Mouse (Mus musculus) stomach, embryonic 14.5 days (tissue): ENCODE data around the gene Itfg2. TPM values are rescaled to one million over a fixed set of nuclear protein-coding genes. Genes with fewer than 3 reads are reported as not detected.

ENCODE experiments used
- ATAC-seq: fragments of 200-750 bp; cut with Nextera tagmentation; 2 replicates; pipeline ENCODE4 v1.8.0; 2017; ENCODE audit warnings: low read depth, moderate TSS enrichment; ENCODE audit not compliant: insufficient number of reproducible peaks, insufficient read depth, low FRiP score
- H3K27ac ChIP-seq: fragments of 300-500 bp; sonication (generic); 2 replicates; pipeline ENCODE4 v1.5.1; 2014; ENCODE audit warnings: mild to moderate bottlenecking, low read length, moderate library complexity, mixed read lengths
- H3K27me3 ChIP-seq: fragments of 300-500 bp; sonication (generic); 2 replicates; pipeline ENCODE4 v1.6.1; 2014; ENCODE audit warnings: low read length, control low read depth, mixed read lengths; ENCODE audit not compliant: control insufficient read depth, insufficient read depth
- H3K36me3 ChIP-seq: fragments of 300-500 bp; sonication (generic); 2 replicates; pipeline ENCODE4 v1.6.1; 2014; ENCODE audit warnings: mild to moderate bottlenecking, control low read depth, low read length, moderate library complexity, mixed read lengths; ENCODE audit not compliant: control insufficient read depth, insufficient read depth
- H3K4me1 ChIP-seq: fragments of 300-500 bp; sonication (generic); 2 replicates; pipeline ENCODE4 v1.6.1; 2014; ENCODE audit warnings: low read length, control low read depth, mixed read lengths; ENCODE audit not compliant: control insufficient read depth, insufficient read depth
- H3K4me2 ChIP-seq: fragments of 300-500 bp; sonication (generic); replicated peaks from 2 replicates; pipeline ENCODE4 v1.6.1; 2014; ENCODE audit warnings: low read depth, low read length, control low read depth
- H3K4me3 ChIP-seq: fragments of 300-500 bp; sonication (generic); 2 replicates; pipeline ENCODE4 v1.5.1; 2014; ENCODE audit warnings: low read depth, low read length, control low read depth
- H3K9ac ChIP-seq: fragments of 300-500 bp; sonication (generic); replicated peaks from 2 replicates; pipeline ENCODE4 v1.6.1; 2014; ENCODE audit warnings: low read depth, mild to moderate bottlenecking, control low read depth, low read length, moderate library complexity, mixed read lengths
- H3K9me3 ChIP-seq: fragments of 300-500 bp; sonication (generic); 2 replicates; pipeline ENCODE4 v1.6.1; 2016; ENCODE audit warnings: low read depth, low read length, control low read depth; ENCODE audit not compliant: control insufficient read depth
- WGBS: fragments of 180-500 bp; shearing (Covaris S2); extraction: QIAGEN DNeasy Blood & Tissue Kit; methylation state at CpG from one replicate; pipeline ENCODE4 v1.1.7; 2014; 5-methylcytosine and 5-hydroxymethylcytosine counted together
- polyA plus RNA-seq: library from polyadenylated mRNA; unstranded; fragments of >200 nt; fragmentation: Nextera tagmentation; extraction: Ambion mirVana; gene quantifications from 2 replicates; pipeline ENCODE4 v1.2.1, GENCODE M21; 2014

The Itfg2 gene
- polyA plus RNA-seq, 1 experiment from 2014 or later = 33.4 TPM

GRCm38 (mm10) chr6:128438317-128438870, 13.7 kb upstream of the Itfg2 start, which contains the start of gene Fkbp4:
Gene Fkbp4, minus strand, starts transcription at chr6:128438677.
- peak within 1 kb of the TSS; percentile 91 for H3K9ac ChIP-seq
- peak within 1 kb of the TSS; percentile 97 for H3K27ac ChIP-seq
- H3K36me3 ChIP-seq = peaks cover 25% of the 10 kb centered on the region
- ATAC-seq = peak; percentile 95
- H3K9me3 ChIP-seq = no peaks in the 10 kb centered on the region
- under 1% methylated on average over 67 of the region's 67 CpGs for WGBS
- peaks cover 9% of the 10 kb centered on the region for H3K4me1 ChIP-seq
- H3K27me3 ChIP-seq = no peaks in the 10 kb centered on the region
- peak within 1 kb of the TSS; percentile 73 for H3K4me2 ChIP-seq
- H3K4me3 ChIP-seq = peak within 1 kb of the TSS; percentile 96

- whole genome bisulfite sequencing = under 1% methylated on average over 51 of the region's 52 CpGs
- H3K4me3 ChIP-seq = peak overlapping the region; percentile 96
- H3K9me3 ChIP-seq = no peaks in the 10 kb centered on the region
- H3K4me1 ChIP-seq = peaks cover 9% of the 10 kb centered on the region
- H3K36me3 ChIP-seq = peaks cover 31% of the 10 kb centered on the region
- H3K9ac ChIP-seq = peak overlapping the region; percentile 91
- ATAC-seq = peak; percentile 77
- peak overlapping the region; percentile 73 for H3K4me2 ChIP-seq
- peak overlapping the region; percentile 97 for H3K27ac ChIP-seq
- no peaks in the 10 kb centered on the region for H3K27me3 ChIP-seq
Measured at GRCm38 (mm10) chr6:128437731-128438316, 13.1 kb upstream of the Itfg2 start.

- Histone ChIP-seq H3K36me3 (peaks cover 36% of the 10 kb centered on the region), H3K4me3 (peak overlapping the region; percentile 96), H3K9ac (peak overlapping the region; percentile 91), H3K27me3 (no peaks in the 10 kb centered on the region), H3K4me1 (peaks cover 9% of the 10 kb centered on the region), H3K27ac (peak overlapping the region; percentile 97), H3K9me3 (no peaks in the 10 kb centered on the region), H3K4me2 (peak overlapping the region; percentile 73)
- no peak for ATAC-seq
- 3% methylated on average over 10 of the region's 10 CpGs for WGBS
Measured at GRCm38 (mm10) chr6:128437288-128437687, 12.6 kb upstream of the Itfg2 start.

- no peak overlapping the region for H3K9ac ChIP-seq
- peaks cover 9% of the 10 kb centered on the region for H3K4me1 ChIP-seq
- no peak overlapping the region for H3K27ac ChIP-seq
- H3K4me2 ChIP-seq = peak overlapping the region; percentile 73
- H3K9me3 ChIP-seq = no peaks in the 10 kb centered on the region
- no peak for ATAC-seq
- peak overlapping the region; percentile 96 for H3K4me3 ChIP-seq
- 86% methylated on average over 8 of the region's 8 CpGs for WGBS
- H3K27me3 ChIP-seq = no peaks in the 10 kb centered on the region
- H3K36me3 ChIP-seq = peaks cover 44% of the 10 kb centered on the region
Measured at GRCm38 (mm10) chr6:128436356-128437005, 11.8 kb upstream of the Itfg2 start.

- ATAC-seq = no peak
- Histone ChIP-seq H3K4me3 (no peak overlapping the region), H3K27me3 (no peaks in the 10 kb centered on the region), H3K9ac (no peak overlapping the region), H3K9me3 (no peaks in the 10 kb centered on the region), H3K36me3 (peaks cover 52% of the 10 kb centered on the region), H3K27ac (no peak overlapping the region), H3K4me1 (peaks cover 9% of the 10 kb centered on the region), H3K4me2 (no peak overlapping the region)
- WGBS = 85% methylated on average over 5 of the region's 5 CpGs
Measured at GRCm38 (mm10) chr6:128435474-128435873, 10.7 kb upstream of the Itfg2 start.

- H3K27me3 ChIP-seq = no peaks in the 10 kb centered on the region
- no peak overlapping the region for H3K4me2 ChIP-seq
- H3K9me3 ChIP-seq = no peaks in the 10 kb centered on the region
- no peak for ATAC-seq
- no peak overlapping the region for H3K4me3 ChIP-seq
- WGBS = 95% methylated on average over 13 of the region's 13 CpGs
- H3K27ac ChIP-seq = no peak overlapping the region
- H3K9ac ChIP-seq = no peak overlapping the region
- H3K36me3 ChIP-seq = peaks cover 70% of the 10 kb centered on the region
- peaks cover 4% of the 10 kb centered on the region; the same call in 1 of the 2 replicates for H3K4me1 ChIP-seq
Measured at GRCm38 (mm10) chr6:128433566-128433965, 8.8 kb upstream of the Itfg2 start.

- Histone ChIP-seq H3K36me3 (peaks cover 72% of the 10 kb centered on the region), H3K4me3 (no peak overlapping the region), H3K27me3 (no peaks in the 10 kb centered on the region), H3K27ac (no peak overlapping the region), H3K9ac (no peak overlapping the region), H3K4me2 (no peak overlapping the region), H3K4me1 (peaks cover 4% of the 10 kb centered on the region; the same call in 1 of the 2 replicates), H3K9me3 (no peaks in the 10 kb centered on the region)
- ATAC-seq = no peak
- WGBS = 90% methylated on average over 13 of the region's 13 CpGs
Measured at GRCm38 (mm10) chr6:128432356-128432915, 7.7 kb upstream of the Itfg2 start.

GRCm38 (mm10) chr6:128429826-128430225, 5.1 kb upstream of the Itfg2 start:
- 83% methylated on average over 6 of the region's 6 CpGs for WGBS
- H3K36me3 ChIP-seq = peaks cover 61% of the 10 kb centered on the region
- no peaks in the 10 kb centered on the region for H3K9me3 ChIP-seq
- H3K9ac ChIP-seq = no peak overlapping the region
- H3K4me3 ChIP-seq = no peak overlapping the region
- no peak overlapping the region for H3K4me2 ChIP-seq
- H3K27me3 ChIP-seq = no peaks in the 10 kb centered on the region
- no peak for ATAC-seq
- H3K4me1 ChIP-seq = no peaks in the 10 kb centered on the region
- H3K27ac ChIP-seq = no peak overlapping the region
